Mouse (Mus musculus): Measurements from ENCODE around the gene Mex3d. TPM values are rescaled to one million over a fixed set of nuclear protein-coding genes. Genes with fewer than 3 reads are reported as not detected.

Mex3d gene
- polyA plus RNA-seq, 1 experiment from 2014 or later, result 13.6 TPM

DNA sequence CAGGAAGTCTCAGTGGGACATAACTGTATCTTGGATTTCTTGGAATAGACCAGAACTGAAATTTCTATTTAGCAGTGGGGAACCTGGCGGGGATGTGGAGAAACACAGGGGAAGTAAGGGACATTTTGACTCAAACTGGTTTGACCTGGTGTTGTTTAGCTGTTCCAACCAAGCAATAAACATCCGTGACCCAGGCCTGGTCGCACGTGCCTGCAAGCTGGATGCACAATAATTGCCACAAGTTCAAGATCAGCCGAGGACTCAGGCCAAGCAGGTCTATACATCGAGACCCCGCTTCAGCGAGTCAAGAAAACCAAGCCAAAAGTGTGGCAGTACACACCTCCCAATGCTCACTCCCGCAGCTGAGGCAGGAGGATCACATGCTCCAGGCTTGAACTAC, 15.5 kb downstream of the Mex3d start:
- no peaks in the 10 kb centered on the region for H3K27me3 ChIP-seq (ENCODE audit: control insufficient read depth, insufficient read depth, low read depth, low read length)
- peaks cover 9% of the 10 kb centered on the region for H3K4me1 ChIP-seq (ENCODE audit: control insufficient read depth, insufficient read depth, low read length)
- peak overlapping the region; percentile 30 for H3K4me3 ChIP-seq (ENCODE audit: low read depth, low read length)
- 54% methylated on average over 9 of the region's 9 CpGs for WGBS
- no peaks in the 10 kb centered on the region for H3K36me3 ChIP-seq (ENCODE audit: control insufficient read depth, insufficient read depth, low read length)
- ATAC-seq, result peak; percentile 1; the same call in 1 of the 2 replicates
- peak overlapping the region; percentile 68 for H3K27ac ChIP-seq (ENCODE audit: low read length)
- peak overlapping the region; percentile 48; the same call in 1 of the 2 replicates for H3K9ac ChIP-seq (ENCODE audit: low read depth, low read length)
- no peaks in the 10 kb centered on the region for H3K9me3 ChIP-seq (replicated peaks; ENCODE audit: control insufficient read depth, low read length, poor library complexity, severe bottlenecking)
- H3K4me2 ChIP-seq (ENCODE audit: low read length), result peak overlapping the region; percentile 50

DNA sequence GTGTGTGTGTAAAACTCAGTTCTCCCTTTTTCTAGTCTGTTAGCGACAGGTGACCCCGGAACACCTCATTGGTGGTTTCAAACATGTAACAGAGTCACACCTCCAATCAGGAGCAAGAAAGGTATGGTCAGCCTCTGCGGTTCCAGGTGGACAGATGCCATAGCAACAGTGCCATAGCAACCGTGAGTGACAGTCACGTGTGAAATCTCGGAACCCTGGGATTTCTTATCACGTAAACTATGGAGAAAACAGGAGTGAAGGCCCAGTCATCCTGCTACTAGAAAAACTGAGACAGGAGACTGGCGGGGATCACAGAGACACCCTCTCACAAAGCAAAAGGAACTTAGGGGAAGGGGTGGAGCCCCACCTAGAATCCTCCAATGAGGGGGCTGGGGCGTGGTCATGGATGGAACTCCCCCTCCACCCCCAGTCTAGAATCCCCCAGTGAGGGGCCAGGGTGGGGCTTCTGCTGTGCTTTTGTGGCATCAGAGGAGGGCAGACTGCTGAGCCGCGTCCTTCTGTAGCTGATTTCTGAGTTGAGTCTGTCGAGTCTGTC, 16.0 kb downstream of the Mex3d start:
- 3% methylated on average over 12 of the region's 12 CpGs for WGBS
- peak overlapping the region; percentile 50 for H3K4me2 ChIP-seq (ENCODE audit: low read length)
- H3K4me3 ChIP-seq (ENCODE audit: low read depth, low read length), result peak overlapping the region; percentile 30
- H3K36me3 ChIP-seq (ENCODE audit: control insufficient read depth, insufficient read depth, low read length), result no peaks in the 10 kb centered on the region
- H3K27me3 ChIP-seq (ENCODE audit: control insufficient read depth, insufficient read depth, low read depth, low read length), result no peaks in the 10 kb centered on the region
- no peaks in the 10 kb centered on the region for H3K9me3 ChIP-seq (replicated peaks; ENCODE audit: control insufficient read depth, low read length, poor library complexity, severe bottlenecking)
- peak overlapping the region; percentile 68 for H3K27ac ChIP-seq (ENCODE audit: low read length)
- peak overlapping the region; percentile 48; the same call in 1 of the 2 replicates for H3K9ac ChIP-seq (ENCODE audit: low read depth, low read length)
- H3K4me1 ChIP-seq (ENCODE audit: control insufficient read depth, insufficient read depth, low read length), result peaks cover 9% of the 10 kb centered on the region
- ATAC-seq, result peak; percentile 88

DNA sequence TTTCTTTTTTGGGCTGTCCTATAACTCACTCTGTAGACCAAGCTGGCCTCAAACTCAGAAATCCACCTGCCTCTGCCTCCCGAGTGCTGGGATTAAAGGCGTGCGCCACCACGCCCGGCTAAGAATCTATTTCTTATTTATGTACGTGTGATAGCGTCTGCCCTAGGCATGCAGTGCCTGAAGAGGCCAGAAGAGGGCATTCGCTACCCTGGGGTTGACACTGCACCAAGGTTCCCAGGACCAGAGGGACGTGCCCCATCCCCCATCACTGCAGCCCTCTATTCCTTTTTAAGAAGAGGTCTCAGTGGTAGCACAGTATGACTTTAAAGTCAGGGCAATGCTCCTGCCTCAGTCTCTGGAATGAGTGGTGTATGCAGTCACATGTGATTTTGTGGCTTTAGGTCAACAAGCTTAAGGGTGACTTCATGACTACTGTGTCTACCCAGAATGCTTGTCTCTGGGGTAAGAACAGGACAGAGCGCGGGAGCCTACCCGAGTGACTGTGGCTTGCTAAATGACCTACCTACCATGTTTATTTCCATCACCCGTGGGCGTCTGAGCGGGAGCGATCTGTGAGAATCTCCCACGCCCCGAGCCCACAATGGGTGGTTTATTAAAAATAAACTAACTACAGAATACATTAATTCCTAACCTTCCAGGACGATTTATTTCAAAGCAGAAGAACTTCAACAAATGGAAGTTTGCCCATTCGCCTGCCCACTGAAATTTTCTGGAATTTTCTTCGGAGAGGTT, 17.3 kb downstream of the Mex3d start:
- Histone ChIP-seq H3K9ac (ENCODE audit: low read depth, low read length) (no peak overlapping the region), H3K4me1 (ENCODE audit: control insufficient read depth, insufficient read depth, low read length) (peaks cover 9% of the 10 kb centered on the region), H3K36me3 (ENCODE audit: control insufficient read depth, insufficient read depth, low read length) (no peaks in the 10 kb centered on the region), H3K4me3 (ENCODE audit: low read depth, low read length) (no peak overlapping the region), H3K4me2 (ENCODE audit: low read length) (no peak overlapping the region), H3K27me3 (ENCODE audit: control insufficient read depth, insufficient read depth, low read depth, low read length) (no peaks in the 10 kb centered on the region), H3K9me3 (replicated peaks; ENCODE audit: control insufficient read depth, low read length, poor library complexity, severe bottlenecking) (no peaks in the 10 kb centered on the region), H3K27ac (ENCODE audit: low read length) (no peak overlapping the region)
- no peak for ATAC-seq
- 82% methylated on average over 21 of the region's 21 CpGs for WGBS

DNA sequence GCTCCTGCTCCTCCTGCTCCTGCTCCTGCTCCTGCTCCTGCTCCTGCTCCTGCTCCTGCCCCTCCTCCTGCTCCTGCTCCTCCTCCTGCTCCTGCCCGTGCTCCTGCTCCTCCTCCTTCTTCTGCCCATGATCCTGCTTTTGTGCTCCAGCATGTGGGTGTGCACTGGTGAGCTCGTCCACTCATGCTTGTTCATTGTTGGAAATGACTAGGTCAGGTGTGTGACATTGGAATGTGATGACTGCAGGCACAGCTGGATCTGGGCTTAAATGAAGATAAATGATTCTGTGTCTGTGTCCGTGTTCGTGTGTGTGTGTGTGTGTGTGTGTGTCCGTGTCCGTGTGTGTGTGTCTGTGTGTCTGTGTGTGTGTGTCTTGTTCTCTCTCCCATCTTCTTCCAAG, 19.1 kb downstream of the Mex3d start:
- no peaks in the 10 kb centered on the region for H3K9me3 ChIP-seq (replicated peaks; ENCODE audit: control insufficient read depth, low read length, poor library complexity, severe bottlenecking)
- H3K4me2 ChIP-seq (ENCODE audit: low read length), result no peak overlapping the region
- no peaks in the 10 kb centered on the region for H3K36me3 ChIP-seq (ENCODE audit: control insufficient read depth, insufficient read depth, low read length)
- WGBS, result 89% methylated on average over 6 of the region's 6 CpGs
- no peaks in the 10 kb centered on the region; the same call in 1 of the 2 replicates for H3K27me3 ChIP-seq (ENCODE audit: control insufficient read depth, insufficient read depth, low read depth, low read length)
- no peak overlapping the region for H3K9ac ChIP-seq (ENCODE audit: low read depth, low read length)
- H3K27ac ChIP-seq (ENCODE audit: low read length), result no peak overlapping the region
- no peak for ATAC-seq
- no peak overlapping the region for H3K4me3 ChIP-seq (ENCODE audit: low read depth, low read length)
- H3K4me1 ChIP-seq (ENCODE audit: control insufficient read depth, insufficient read depth, low read length), result peaks cover 12% of the 10 kb centered on the region

DNA sequence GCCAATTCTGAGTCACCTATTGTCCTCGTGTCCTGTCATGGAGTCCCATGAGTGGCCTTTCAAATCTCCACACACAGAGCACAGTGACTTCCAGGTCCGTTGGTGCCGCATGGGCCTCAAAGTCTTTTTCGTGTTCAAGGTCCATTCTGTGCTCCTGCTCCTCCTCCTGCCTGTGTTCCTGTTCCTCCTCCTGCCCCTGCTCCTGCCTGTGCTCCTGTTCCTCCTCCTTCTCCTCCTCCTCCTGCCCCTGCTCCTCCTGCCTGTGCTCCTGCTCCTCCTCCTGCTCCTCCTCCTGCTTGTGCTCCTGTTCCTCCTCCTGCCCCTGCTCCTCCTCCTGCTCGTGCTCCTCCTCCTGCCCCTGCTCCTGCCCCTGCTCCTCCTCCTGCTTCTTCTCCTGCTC, 19.5 kb downstream of the Mex3d start:
- no peak overlapping the region for H3K4me2 ChIP-seq (ENCODE audit: low read length)
- H3K36me3 ChIP-seq (ENCODE audit: control insufficient read depth, insufficient read depth, low read length), result no peaks in the 10 kb centered on the region
- no peak overlapping the region for H3K9ac ChIP-seq (ENCODE audit: low read depth, low read length)
- H3K27ac ChIP-seq (ENCODE audit: low read length), result no peak overlapping the region
- no peak for ATAC-seq
- peaks cover 12% of the 10 kb centered on the region for H3K4me1 ChIP-seq (ENCODE audit: control insufficient read depth, insufficient read depth, low read length)
- H3K4me3 ChIP-seq (ENCODE audit: low read depth, low read length), result no peak overlapping the region
- H3K9me3 ChIP-seq (replicated peaks; ENCODE audit: control insufficient read depth, low read length, poor library complexity, severe bottlenecking), result no peaks in the 10 kb centered on the region
- no peaks in the 10 kb centered on the region; the same call in 1 of the 2 replicates for H3K27me3 ChIP-seq (ENCODE audit: control insufficient read depth, insufficient read depth, low read depth, low read length)
- WGBS, result 57% methylated on average over 5 of the region's 5 CpGs

DNA sequence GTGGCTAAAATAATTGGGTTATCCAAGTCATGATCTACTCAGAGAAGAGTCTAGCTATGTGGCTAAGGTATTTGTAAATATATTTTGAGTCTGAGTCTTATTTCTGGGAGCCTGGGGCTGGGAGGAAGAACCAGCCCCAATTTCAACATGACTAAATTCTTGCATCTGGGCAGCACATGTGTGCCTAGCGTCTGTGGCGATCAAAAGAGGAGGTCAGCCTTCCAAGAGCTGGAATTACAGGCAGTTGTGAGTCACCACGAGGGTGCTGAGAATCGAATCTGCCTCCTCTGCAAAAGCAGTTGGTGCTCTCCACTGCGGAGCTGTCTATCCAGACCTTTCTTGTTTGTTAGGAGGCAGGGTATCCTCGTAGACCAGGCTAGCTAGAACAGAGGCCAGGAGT, 21.7 kb downstream of the Mex3d start:
- ATAC-seq, result no peak
- Histone ChIP-seq H3K9ac (ENCODE audit: low read depth, low read length) (no peak overlapping the region), H3K27ac (ENCODE audit: low read length) (no peak overlapping the region), H3K4me3 (ENCODE audit: low read depth, low read length) (no peak overlapping the region), H3K27me3 (ENCODE audit: control insufficient read depth, insufficient read depth, low read depth, low read length) (no peaks in the 10 kb centered on the region; the same call in 1 of the 2 replicates), H3K4me1 (ENCODE audit: control insufficient read depth, insufficient read depth, low read length) (peaks cover 2% of the 10 kb centered on the region; the same call in 1 of the 2 replicates), H3K4me2 (ENCODE audit: low read length) (no peak overlapping the region), H3K36me3 (ENCODE audit: control insufficient read depth, insufficient read depth, low read length) (no peaks in the 10 kb centered on the region), H3K9me3 (replicated peaks; ENCODE audit: control insufficient read depth, low read length, poor library complexity, severe bottlenecking) (no peaks in the 10 kb centered on the region)
- WGBS, result 72% methylated on average over 6 of the region's 6 CpGs

DNA sequence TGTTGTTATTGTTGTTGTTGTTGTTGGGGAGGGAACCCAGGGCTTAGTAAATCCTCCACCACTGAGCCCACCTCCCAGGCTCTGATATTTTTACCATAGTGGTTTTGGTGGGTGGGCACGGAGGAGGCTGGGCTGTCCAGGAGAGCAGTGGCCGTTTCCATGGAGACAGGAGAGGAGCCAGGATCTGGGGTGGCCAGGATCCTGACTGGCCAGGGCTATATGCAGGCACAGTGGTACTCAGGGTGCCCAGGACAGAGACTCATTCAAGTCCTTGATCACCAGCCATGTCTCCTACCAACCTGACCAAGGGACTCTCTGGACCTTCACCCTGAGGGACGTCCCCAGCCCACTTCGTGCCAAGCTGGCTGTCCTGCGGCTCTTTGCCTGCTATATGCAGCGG, 23.7 kb downstream of the Mex3d start:
- H3K36me3 ChIP-seq (ENCODE audit: control insufficient read depth, insufficient read depth, low read length), result no peaks in the 10 kb centered on the region

DNA sequence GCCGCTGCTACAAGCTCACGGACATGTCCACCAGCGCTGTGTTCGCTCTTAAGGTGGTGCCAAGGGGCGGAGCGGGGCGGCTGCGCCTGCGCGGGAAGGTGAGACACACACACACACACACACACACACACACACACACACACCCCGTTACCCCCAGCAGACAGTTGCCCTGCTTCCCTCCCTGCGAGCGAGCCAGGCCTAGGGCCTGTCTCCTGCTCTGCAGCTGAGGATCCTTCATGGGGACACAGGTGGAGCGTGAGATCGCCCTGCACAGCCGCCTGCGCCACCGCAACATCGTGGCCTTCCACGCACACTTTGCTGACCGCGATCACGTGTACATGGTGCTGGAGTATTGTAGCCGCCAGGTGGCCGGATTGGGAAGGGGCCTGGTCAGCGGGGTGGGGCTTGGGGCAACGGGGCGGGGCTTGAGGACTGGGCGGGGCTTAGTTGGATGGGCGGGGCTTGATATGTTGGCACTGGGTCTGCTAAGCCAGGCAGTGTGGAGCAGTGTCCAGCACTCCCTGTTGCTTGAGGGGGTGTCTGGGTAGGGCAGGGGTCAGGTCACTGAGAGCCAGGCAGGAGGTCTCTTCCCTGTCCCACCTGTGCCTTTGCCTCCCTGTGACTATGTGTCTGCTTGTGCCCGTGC, 29.3 kb downstream of the Mex3d start:
- no peaks in the 10 kb centered on the region for H3K36me3 ChIP-seq (ENCODE audit: control insufficient read depth, insufficient read depth, low read length)
- peaks cover 12% of the 10 kb centered on the region for H3K4me1 ChIP-seq (ENCODE audit: control insufficient read depth, insufficient read depth, low read length)
- H3K9ac ChIP-seq (ENCODE audit: low read depth, low read length), result peak overlapping the region; percentile 59
- peak overlapping the region; percentile 68 for H3K4me2 ChIP-seq (ENCODE audit: low read length)
- H3K27me3 ChIP-seq (ENCODE audit: control insufficient read depth, insufficient read depth, low read depth, low read length), result peaks cover 50% of the 10 kb centered on the region
- no peaks in the 10 kb centered on the region for H3K9me3 ChIP-seq (replicated peaks; ENCODE audit: control insufficient read depth, low read length, poor library complexity, severe bottlenecking)
- H3K4me3 ChIP-seq (ENCODE audit: low read depth, low read length), result peak overlapping the region; percentile 40
- H3K27ac ChIP-seq (ENCODE audit: low read length), result no peak overlapping the region
- ATAC-seq, result peak; percentile 49
- 5% methylated on average over 29 of the region's 31 CpGs for WGBS

More for the DNA sequence above, 23.7 kb downstream of the Mex3d start:
- H3K9me3 ChIP-seq (replicated peaks; ENCODE audit: control insufficient read depth, low read length, poor library complexity, severe bottlenecking), result no peaks in the 10 kb centered on the region
- H3K27ac ChIP-seq (ENCODE audit: low read length), result no peak overlapping the region
- WGBS, result 25% methylated on average over 6 of the region's 6 CpGs
- peaks cover under 1% of the 10 kb centered on the region for H3K27me3 ChIP-seq (ENCODE audit: control insufficient read depth, insufficient read depth, low read depth, low read length)
- H3K4me2 ChIP-seq (ENCODE audit: low read length), result no peak overlapping the region
- ATAC-seq, result peak; percentile 53; the same call in 1 of the 2 replicates
- H3K9ac ChIP-seq (ENCODE audit: low read depth, low read length), result no peak overlapping the region
- peaks cover 2% of the 10 kb centered on the region; the same call in 1 of the 2 replicates for H3K4me1 ChIP-seq (ENCODE audit: control insufficient read depth, insufficient read depth, low read length)
- no peak overlapping the region for H3K4me3 ChIP-seq (ENCODE audit: low read depth, low read length)

DNA sequence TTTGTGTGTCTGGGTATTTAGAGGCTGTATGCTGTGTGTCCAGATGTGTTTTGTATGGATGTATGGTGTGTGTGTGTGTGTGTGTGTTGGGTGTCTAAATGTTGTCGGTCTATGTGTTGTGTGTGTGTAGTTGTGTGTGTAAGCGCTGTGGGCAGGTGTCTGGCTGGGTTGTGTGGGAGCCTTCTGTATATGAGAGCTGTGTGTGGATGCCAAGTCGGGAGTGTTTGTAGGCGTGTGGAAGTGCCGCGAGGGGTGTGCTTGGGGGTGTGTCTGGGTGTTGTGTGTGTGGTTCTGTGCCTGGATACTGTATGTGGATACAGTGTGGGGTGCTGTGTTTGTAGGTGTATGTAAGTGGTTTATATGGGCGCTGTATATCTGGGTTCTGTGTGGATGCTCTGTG, 30.1 kb downstream of the Mex3d start:
- H3K4me1 ChIP-seq (ENCODE audit: control insufficient read depth, insufficient read depth, low read length), result peaks cover 12% of the 10 kb centered on the region
- WGBS, result 32% methylated on average over 7 of the region's 7 CpGs
- H3K27me3 ChIP-seq (ENCODE audit: control insufficient read depth, insufficient read depth, low read depth, low read length), result peaks cover 58% of the 10 kb centered on the region
- H3K36me3 ChIP-seq (ENCODE audit: control insufficient read depth, insufficient read depth, low read length), result no peaks in the 10 kb centered on the region
- ATAC-seq, result peak; percentile 46; the same call in 1 of the 2 replicates
- no peaks in the 10 kb centered on the region for H3K9me3 ChIP-seq (replicated peaks; ENCODE audit: control insufficient read depth, low read length, poor library complexity, severe bottlenecking)
- no peak overlapping the region for H3K27ac ChIP-seq (ENCODE audit: low read length)
- H3K4me2 ChIP-seq (ENCODE audit: low read length), result peak overlapping the region; percentile 68
- H3K9ac ChIP-seq (ENCODE audit: low read depth, low read length), result peak overlapping the region; percentile 59; the same call in 1 of the 2 replicates
- peak overlapping the region; percentile 40 for H3K4me3 ChIP-seq (ENCODE audit: low read depth, low read length)

All from midbrain, embryonic 16.5 days (tissue).